Mouse (Mus musculus): ENCODE results near the gene Vsig8.

Vsig8 gene

DNA sequence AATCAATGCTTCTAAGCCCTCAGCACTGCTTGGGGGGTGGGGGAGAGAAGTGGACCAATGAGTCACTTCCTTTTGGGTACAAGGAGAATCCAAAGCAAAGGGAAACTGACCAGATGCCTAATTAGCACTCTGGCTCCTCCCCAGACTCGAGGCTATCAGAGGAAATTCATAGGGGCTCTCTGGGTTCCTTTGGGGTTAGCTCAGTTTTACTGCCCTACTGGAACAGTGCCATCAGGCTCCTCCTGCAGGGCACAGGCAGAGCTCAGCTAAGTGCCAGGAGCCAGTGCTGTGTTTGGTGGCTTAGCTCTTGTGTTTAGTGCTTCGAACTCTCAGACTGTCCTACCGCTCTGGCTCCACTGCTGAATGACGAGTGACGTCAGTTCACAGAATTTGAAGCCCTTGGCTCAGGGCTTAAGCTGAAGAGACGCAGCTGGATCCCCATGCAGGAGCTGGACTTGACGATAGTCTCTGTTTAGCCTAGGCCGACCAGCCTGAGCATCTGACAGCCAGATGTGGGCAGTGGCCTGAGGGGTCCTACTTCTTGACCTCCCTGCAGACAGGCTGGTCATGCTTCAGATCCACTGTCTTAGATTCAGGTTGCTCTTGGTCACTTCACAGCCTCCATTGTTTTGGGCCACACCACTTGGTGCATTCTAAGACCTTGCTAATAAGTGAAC lies 25.1 kb upstream of the Vsig8 start:
- no peak for DNase-seq

DNA sequence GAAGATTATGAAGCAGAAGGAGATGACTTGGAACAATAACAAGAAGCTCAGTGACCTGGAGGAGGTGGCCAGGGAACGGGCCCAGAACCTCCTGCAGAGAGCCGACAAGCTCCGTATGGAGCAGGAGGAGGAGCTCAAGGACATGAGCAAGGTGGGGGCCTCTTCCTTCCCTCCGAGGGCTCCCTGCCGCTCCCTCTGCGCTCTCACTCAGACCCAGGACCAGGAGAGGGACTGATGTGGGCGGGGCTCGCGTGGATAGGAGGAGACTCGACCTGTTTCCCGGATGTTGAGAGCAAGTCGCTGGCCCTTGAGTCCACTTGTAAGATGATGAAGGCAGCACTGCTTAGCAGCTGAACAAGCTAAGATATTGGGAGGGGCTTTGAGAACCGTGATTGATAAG lies 23.2 kb upstream of the Vsig8 start:
- no peak for DNase-seq

DNA sequence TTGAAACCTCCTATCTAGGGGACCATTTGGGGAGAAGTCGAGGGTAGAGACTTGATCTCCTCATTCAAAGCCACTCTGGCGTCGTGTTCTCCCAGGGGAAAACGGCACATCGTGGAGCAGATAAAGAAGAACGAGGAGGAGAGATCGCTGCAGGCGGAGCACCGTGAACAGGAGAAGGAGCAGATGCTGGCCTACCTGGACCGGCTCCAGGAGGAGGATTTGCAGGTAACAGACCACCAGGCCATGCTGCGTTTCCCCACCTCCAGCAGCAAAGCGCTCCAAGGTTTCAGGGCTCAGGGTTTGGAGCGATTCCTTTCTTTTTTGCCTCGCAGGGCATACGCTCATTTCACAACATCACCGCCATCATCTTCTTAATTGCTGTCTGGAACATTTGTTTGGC lies 20.6 kb upstream of the Vsig8 start:
- DNase-seq, result no peak

DNA sequence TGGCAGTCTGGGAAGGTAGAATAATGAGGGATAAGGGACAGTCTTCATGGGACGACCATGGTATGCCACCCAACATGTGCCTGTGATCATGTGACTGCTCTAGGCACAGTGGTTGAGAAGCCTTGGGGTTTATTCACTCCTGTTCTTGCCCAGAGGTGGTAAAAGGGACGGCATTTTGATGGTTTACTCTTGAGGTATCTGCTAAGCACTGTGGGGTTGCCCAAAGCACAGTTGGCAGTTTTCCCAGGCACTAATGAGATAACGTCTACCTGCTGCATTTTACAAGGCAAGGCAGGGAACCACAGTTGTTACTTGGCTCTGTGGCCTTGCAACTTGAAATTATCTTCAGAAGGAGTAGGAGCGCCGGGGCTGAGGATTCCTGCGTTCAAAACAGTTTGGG lies 15.9 kb upstream of the Vsig8 start:
- no peak for DNase-seq

DNA sequence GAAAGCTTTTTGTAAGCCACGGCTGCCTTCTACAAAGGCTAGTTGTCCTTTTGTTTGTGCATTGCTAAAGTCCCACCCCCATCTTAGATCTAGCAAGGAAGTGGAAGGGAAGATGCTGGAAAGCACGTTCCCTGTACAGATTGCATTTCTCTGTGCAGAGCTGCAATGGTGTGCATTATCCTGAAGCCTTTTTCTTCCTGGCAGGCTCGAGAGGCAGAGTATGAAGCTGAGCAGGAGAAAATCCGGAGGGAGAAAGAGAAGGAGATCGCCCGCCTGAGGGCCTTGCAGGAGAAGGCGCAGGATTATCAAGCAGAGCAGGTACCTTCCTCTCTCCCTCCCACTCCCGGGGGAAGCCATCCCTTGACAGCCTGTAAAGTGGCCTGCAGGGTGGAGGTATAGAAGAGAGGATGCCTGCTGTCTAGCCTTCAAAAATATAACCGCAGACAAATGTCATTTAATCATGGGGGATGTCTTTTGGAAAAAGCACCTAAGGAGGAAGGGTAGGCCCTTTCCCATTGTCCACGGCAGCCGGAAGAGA lies 15.4 kb upstream of the Vsig8 start:
- DNase-seq, result no peak

DNA sequence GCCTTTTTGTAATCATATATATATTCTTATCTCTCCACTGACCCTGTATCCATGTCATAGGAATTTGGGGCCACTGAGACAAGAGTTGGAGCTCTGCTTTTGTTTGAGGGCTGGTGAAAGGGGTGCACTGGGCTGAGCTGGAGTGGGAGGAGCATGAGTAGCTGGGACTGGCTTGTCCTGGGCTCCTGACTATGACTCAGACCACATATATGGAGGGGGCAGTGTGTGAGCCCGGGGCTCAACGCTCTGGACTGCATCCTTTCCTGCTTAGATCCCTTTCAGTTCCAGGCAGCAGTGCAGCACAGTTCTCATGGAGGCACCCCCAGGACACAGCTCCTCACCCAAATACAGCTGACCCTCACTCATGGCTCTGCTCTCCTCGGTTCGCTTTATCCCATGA lies 9.7 kb upstream of the Vsig8 start:
- no peak for DNase-seq

DNA sequence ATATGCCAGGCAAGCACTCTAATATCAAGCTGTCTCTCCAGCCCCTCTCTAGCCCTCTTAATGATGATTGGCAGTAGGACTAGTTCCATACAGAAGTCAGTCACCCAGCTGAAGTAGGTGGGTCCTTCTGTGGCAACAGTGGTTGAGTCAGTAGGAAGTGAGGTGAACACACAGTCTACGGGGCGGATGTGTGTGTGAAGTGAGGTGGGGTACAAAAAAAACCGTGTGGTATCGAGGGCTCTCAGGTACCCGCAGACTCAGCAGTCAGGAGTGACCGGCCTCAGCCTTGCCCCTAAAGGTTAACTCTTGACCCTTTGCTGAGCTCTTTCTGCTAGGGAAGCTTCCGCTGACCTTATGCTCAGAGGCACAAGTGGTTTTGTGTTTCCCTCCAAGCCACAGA lies 7.2 kb upstream of the Vsig8 start:
- DNase-seq, result no peak

DNA sequence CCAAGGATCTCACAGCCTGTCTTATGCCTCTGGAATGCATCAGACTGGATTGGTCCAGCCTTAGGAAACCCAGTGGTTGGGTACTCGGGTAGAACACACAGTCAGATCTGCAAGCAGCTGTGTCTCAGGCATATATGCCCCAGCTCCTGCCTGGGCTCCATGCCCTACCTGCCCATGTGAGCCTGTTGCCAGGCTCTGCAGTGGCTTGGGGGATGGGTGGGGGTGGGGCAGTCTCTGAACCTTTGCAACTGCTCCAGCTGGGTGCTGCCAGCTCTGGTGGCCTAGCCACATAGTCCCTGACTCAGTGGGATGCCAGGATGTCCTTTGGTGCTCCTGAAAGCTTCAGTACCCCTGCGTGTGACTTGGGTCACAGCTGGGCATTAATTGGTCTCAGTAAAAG lies 6.4 kb upstream of the Vsig8 start:
- no peak for DNase-seq

DNA sequence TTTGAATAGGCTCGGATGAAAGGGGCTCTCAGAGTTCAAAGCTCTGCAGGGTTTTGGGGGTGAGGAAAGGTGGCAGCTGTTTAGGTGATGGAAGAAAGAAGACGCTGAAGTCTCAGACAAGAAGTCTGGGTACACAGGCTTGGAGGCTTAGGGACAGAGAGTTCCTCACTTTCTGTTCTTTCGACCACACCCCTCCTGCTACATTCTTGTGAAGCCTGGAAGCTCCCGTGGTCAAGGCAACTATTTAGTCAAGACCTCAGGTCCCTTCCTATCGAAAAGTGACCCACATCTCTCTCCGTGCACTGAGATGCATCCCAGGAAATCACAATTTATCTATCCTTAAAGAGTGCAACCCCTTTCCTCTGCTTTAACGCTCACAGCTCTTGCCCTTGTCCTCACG lies 6.0 kb upstream of the Vsig8 start:
- DNase-seq, result no peak

DNA sequence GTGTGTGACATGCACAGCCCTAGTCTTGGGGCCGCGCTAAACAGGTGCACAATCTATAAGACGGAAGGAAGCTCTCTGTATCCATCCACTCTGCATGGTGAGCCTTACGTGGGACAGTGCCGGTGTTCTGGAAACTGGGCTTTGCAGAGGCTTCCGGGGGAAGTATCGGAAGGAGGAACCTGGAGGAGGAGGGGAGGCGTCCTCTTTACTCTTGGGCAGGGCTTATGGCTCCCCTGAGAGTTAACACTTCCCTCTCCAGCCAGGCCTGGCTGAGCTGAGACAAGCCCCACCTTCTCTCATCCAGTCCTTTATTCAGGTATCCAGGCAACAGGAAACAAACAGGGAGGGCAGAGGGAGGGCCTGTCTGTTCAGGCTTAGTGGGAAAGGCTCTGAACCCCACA lies 5.2 kb upstream of the Vsig8 start:
- peak; percentile 58 for DNase-seq

DNA sequence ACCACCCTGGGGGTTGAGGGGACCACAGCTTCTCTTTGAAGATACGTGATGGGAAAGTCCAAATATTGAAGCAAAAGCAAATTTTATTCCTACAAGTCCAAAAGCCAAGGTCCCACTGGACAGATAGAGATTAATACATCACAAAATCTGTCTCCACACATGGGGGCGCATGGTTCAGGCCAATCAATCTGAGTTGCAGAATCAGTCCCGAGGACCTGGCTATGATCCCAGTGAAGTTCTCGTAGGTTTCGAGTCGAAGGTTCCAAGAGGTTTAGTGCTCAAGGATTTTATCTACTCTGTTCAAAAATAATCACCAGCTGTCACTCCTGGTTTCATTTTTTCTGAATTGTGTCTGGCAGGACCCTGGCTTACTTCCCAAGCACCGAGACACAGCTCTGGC lies 4.7 kb upstream of the Vsig8 start:
- DNase-seq, result no peak

DNA sequence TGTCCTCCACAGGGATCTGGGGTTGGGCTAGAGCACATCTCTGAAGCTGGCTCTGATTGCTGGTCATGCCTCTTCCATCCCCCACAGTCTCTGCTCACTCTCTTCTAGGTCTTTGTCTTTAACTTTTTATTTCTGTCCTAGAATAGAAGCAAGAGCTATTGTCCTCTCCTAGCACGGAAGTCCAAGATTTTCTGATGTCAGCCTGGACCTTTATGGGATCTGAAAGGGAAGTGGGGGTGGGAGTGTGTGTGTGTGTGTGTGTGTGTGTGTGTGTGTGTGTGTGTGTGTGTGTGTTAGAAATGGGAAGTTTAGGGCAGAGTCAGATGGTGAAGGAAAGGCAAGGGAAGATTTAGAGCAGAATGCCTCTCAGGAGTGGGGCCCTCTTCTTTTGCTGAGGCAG lies 3.1 kb upstream of the Vsig8 start:
- no peak for DNase-seq

DNA sequence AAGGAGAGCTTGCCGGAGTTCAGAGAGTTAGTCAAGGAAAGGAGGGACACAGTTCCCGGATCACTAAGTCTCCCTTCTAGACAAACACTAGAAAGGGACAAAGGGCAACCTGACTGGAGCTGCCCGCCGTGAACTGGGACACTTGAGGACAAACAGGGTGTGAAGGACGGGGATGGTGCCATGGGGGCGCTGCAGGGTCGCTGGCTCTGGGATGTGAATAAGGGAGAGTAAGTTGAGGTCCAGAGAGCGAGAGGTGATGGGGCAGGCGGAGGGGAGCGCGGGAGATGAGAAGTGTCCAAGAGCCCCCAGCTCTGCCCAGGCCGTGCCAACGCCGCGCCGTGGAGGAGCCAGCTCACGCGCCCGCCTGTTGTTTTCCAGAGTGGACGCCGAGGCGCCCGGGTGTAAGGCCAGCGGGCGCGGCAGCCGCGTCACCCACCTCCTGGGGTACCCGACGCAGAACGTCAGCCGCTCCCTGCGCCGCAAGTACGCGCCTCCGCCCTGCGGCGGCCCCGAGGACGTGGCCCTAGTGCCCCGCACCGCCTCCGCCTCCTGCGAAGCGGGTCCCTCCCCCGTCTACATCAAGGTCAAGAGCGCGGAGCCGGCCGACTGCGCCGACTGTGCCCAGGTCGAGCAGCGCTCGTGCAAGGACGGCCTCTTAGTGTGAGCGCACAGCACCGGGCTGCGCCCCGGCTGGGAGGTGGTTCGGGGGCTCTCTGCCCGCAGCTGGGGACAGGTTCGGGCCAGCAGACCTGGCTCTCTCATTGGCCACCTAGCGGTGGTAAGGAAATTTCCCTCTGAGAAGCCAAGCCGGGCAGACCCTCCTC lies 7.1 kb downstream of the Vsig8 start:
- peak; percentile 38 for DNase-seq

DNA sequence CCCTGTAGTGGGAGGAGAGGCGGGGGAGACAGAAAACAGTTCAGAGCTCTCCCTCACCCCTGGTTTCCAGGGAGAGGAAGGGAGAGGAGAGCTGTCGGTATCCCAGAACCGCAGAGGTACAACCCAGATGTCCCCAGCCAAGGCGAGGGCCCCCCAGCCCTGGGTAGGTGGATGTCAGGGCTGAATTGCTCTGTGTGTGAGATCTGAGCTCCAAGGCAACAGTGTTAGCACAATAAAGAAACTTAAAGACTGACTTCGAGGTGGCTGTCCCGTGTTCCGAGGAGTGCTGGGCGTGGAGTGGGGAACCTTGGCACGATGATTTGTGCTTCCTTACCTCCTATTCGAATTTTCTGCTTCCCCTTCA lies 7.7 kb downstream of the Vsig8 start:
- DNase-seq, result no peak

DNA sequence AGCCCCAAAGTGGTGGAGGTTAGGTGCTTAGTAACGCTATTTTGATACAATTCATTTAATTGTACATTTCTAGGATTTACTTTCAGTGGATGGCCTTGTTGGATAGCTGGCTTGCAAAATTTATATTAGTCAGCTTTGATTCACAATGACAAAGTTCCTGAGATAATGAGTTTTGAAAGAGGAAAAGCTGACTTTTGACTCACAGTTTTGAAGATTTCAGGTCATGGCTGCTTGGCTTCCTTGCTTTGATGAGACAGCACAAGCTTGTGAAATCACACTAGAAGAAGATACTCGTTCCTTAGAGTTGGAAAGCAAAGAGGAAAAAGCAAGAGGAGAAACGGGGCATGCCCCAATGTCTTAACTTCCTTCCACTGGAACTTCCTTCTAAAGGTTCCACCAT lies 10.4 kb downstream of the Vsig8 start:
- no peak for DNase-seq

DNA sequence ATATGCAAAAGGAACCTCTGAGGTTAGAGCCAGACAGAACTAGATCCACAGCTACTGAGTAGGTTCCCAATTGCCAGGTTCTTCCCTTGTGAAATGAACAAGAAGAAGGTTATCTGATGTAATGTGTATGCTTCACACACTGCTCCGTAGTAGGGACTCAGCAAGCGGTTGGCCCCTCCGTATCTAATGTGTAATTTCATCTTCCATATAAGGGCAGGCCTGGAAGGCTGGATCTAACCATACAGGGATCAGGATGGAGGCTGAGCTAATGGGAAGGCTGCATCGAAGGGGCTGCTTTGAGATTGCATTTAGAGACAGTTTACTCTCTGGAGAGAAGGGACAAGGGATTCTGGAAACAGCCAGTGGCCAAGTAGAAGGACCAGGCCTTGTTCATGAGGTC lies 12.0 kb downstream of the Vsig8 start:
- DNase-seq, result no peak

DNA sequence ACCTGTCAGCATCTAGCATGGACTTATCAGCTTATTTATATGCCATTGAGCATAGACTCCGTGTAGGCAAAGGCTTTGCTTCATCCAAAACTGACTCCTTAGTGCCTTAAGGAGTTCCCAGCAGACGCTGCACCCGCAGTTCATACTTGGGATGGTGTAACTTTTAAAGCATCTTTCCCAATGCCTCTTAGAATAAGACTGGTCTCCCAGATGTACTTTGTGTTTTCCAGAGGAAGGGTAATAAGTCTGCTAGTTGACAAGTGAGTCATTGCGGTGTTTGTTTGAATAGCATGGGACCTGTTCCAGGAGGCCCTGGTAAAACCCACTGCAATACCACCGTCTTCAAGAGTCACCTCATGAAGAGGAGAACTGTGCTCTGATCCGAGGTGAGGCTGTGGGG lies 24.4 kb downstream of the Vsig8 start:
- DNase-seq, result no peak

DNA sequence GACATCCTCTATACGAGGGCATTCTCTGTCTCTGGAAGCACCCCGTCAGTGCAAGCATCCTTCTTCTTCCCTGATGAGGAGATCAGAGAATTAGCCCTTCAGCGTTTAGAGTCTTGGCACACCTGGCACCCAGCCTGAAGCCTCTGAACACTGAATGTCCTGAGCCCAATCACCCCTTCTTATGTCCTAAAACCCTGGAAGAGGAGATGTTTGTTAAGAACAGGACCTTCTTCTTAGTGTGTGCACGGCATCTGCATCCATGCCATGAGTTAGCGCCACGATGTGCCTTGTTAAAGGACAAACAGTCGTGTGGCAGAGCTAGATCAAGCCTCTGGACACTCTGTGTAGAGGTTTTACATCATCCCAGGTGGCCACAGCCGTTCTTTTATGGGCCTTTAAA lies 26.7 kb downstream of the Vsig8 start:
- no peak for DNase-seq

DNA sequence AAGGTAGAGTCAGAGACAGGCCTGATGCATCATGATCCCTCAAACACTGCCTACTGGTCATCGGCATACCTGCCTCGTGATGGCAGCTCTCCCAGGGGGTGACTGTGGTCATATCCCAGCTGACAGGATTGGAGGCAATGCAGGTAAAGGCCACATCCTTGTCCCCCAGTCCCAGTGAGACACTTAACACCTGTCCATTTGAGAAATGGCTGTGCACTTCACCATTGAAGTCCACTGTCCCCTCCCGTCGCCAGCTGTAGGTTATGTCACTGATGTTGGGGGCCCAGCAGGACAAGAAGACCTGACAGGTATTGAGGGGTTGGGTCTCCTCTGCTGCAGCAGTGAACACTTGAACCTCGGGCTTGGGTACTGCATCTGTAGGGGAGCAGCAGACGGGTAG lies 28.5 kb downstream of the Vsig8 start:
- DNase-seq, result no peak

DNA sequence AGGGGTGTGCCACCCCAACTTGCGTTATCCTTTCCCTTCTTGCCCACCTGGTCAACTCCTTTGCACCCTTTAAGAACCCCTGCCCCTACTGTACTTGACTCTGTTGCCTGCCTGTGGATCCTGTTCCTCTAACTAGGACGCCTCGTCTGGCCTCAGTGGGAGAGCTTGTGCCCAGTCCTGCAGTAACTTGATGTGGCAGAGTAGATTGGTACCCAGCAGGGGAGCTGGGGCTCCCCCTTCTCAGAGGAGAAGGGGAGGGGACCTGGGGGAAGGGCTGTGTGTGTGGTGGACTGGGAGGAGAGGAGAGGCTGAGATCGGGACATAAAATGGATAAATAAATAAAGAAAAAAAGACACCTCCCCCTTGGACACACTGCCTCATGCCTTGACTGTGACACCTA lies 29.3 kb downstream of the Vsig8 start:
- no peak for DNase-seq

DNA sequence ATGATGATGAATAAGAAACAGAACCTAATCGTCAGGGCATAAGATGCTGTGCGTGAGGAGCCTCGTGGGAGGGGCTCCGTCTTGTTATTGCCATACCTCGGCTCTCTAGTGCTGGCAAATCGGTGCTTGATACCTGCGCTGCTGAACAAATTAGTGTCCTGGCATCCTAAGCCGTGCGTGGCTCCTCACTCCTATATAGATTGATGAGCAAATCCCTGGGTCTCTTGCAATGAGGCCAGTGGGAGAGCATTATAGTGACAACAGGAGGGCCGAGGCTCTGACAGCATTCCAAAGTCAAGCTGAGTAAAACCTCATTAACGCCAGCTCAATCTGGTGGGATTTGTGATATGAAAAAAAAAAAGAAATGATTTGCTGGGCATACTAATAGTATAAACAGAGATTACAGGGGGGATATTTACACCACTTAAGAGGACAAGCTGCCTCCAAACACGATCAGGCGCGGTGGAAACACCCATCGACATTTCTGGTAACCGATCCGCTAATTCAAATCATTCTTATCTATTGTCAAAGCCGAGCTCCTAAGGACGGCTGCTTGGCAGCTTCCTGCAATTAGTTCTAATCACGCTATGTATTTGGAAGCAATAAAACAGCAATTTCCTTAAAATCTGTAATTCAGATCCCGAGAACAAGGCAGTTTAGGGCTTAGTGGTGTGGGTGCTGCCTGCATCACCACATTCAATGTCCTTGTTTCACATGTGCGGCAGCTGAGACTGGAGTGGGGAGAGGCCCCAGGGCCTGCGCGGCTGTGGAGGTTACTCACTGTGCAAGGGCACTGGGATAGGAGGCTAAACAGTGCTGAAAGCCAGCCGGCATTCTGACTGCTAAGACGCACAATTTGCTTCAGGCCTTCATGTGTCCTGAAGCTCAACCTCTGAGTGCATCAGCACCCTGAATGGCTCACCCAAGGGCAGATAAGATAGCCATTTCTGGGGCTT lies 30.2 kb downstream of the Vsig8 start:
- no peak for DNase-seq

DNA sequence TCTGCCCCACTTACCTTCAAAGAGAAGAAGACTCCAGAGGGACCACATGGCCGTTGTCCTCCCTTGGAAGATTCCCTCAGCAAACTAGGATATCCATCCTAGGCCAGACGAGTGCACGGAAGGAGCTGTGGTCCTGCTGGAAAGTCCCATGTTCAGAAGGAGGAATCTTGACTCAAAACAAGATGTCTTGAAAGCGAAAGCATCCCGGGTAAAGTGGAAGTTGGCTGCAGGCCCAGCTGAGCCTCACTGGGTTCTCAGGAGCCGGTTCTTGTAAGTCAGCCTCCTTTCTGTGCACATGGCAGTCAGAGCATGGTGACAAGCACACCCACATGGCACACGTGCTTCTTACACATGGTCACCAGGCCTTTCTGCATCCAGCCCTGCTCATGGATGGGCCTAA lies 34.6 kb downstream of the Vsig8 start, which contains the start of gene Slamf8:
Gene Slamf8 (minus strand): TSS at position 184 of the 400 bp plus-strand sequence.
- DNase-seq, result peak; percentile 64

DNA sequence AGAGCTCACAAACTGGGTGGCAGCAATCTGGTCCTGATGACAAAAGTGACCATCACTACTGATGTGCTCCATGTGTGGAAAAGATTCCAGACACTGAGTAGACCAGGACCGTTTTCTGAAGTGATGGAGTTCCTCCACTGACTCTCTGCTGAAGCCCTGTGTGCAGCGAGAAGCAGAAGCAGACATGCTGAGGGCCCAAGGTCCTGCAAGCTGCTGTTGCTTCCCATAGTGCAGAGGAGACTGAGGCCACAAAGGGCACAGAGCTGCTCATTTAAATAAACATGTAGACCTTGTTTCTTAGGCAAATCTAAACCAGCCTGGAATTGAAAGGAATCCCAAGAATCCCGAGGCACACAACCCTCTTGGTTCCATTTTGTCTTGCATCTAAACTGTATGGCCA lies 37.6 kb downstream of the Vsig8 start:
- no peak for DNase-seq
